Mouse (Mus musculus) left cerebral cortex, postnatal 10 days (tissue): ENCODE measurements around the gene Hdac11. TPM values are rescaled to one million over a fixed set of nuclear protein-coding genes. Genes with fewer than 3 reads are reported as not detected.

Source experiments
- DNase-seq, 2 experiments: peaks; one replicate each; pipeline ENCODE4 v3.0.0; 2021 to 2022; ENCODE audit warnings: low spot score in 2 of 2, mixed read lengths in 1 of 2; ENCODE audit errors: extremely low spot score in 1 of 2
- intact Hi-C: fragments of 180-260 bp; cut with DNase I; formaldehyde crosslinking; loops from one replicate; pipeline ENCODE4 v1.15.1; 2025
- total RNA-seq, 2 experiments: library from RNA; stranded (reverse); gene quantifications; 2 replicates each; pipeline ENCODE4 v1.2.3; 2021

Hdac11 gene
- total RNA-seq, 2 experiments from 2014 or later: 111 to 117 TPM

GRCm38 (mm10) chr6:91125228-91125585 is 31.3 kb upstream of the Hdac11 start:
- DNase-seq: no peak
- intact Hi-C loops: no loop called here

GRCm38 (mm10) chr6:91128996-91129395 is 27.5 kb upstream of the Hdac11 start:
- DNase-seq: no peak
- intact Hi-C loops: no loop called here

GRCm38 (mm10) chr6:91130856-91131255 is 25.6 kb upstream of the Hdac11 start:
- no peak for DNase-seq
- intact Hi-C loops: no loop called here

GRCm38 (mm10) chr6:91137343-91137956 is 19.0 kb upstream of the Hdac11 start:
- no peak for DNase-seq
- intact Hi-C loops: loop anchor here (5.0 kb wide), 1 partner anchor 75 kb away; no protein-coding TSS in a partner anchor

GRCm38 (mm10) chr6:91139846-91140245 is 16.6 kb upstream of the Hdac11 start:
- peak; percentile 45 to 80 for DNase-seq
- intact Hi-C loops: loop anchor here (5.0 to 10.0 kb wide), 3 partner anchors 78 to 405 kb away; no protein-coding TSS in a partner anchor

GRCm38 (mm10) chr6:91145056-91145455 is 11.4 kb upstream of the Hdac11 start:
- DNase-seq: no peak
- intact Hi-C loops: loop anchor here (10.0 kb wide), 1 partner anchor 410 kb away; no protein-coding TSS in a partner anchor

- DNase-seq: no peak
- intact Hi-C loops: loop anchor here (10.0 kb wide), 1 partner anchor 411 kb away; no protein-coding TSS in a partner anchor
These were observed 10.9 kb upstream of the Hdac11 start for GRCm38 (mm10) chr6:91145572-91145971.

GRCm38 (mm10) chr6:91146443-91147151 is 9.9 kb upstream of the Hdac11 start:
- DNase-seq: no peak

GRCm38 (mm10) chr6:91147152-91147770 is 9.2 kb upstream of the Hdac11 start:
- DNase-seq: no peak
- intact Hi-C loops: loop anchor here (10.0 kb wide), 1 partner anchor 412 kb away; no protein-coding TSS in a partner anchor

More at GRCm38 (mm10) chr6:91146443-91147151, 9.9 kb upstream of the Hdac11 start:
- intact Hi-C loops: loop anchor here (10.0 kb wide), 1 partner anchor 412 kb away; no protein-coding TSS in a partner anchor

GRCm38 (mm10) chr6:91152892-91153548 is 3.4 kb upstream of the Hdac11 start:
- intact Hi-C loops: no loop called here
- no peak for DNase-seq

GRCm38 (mm10) chr6:91153549-91154064 is 2.9 kb upstream of the Hdac11 start:
- peak; percentile 54 to 70 for DNase-seq
- intact Hi-C loops: no loop called here

- intact Hi-C loops: no loop called here
- DNase-seq: no peak
These were observed 1.8 kb upstream of the Hdac11 start for GRCm38 (mm10) chr6:91154685-91155084.

- intact Hi-C loops: no loop called here
- no peak for DNase-seq
These were observed 1.2 kb upstream of the Hdac11 start for GRCm38 (mm10) chr6:91155286-91155685.

- no peak for DNase-seq
- intact Hi-C loops: no loop called here
These were observed 403 bp upstream of the Hdac11 start for GRCm38 (mm10) chr6:91156062-91156461.

- no peak for DNase-seq
- intact Hi-C loops: no loop called here
These were observed 739 bp downstream of the Hdac11 start for GRCm38 (mm10) chr6:91157237-91157570.

- no peak for DNase-seq
- intact Hi-C loops: no loop called here
These were observed 2.6 kb downstream of the Hdac11 start for GRCm38 (mm10) chr6:91159047-91159446.

- peak in 1 of 2 experiments; percentile 77 for DNase-seq
- intact Hi-C loops: no loop called here
These were observed 3.9 kb downstream of the Hdac11 start for GRCm38 (mm10) chr6:91160399-91160798.

- intact Hi-C loops: no loop called here
- DNase-seq: no peak
These were observed 4.5 kb downstream of the Hdac11 start for GRCm38 (mm10) chr6:91160976-91161375.
